Mouse (Mus musculus) forebrain, embryonic 10.5 days (tissue): ENCODE results near the gene St6galnac5. TPM values are rescaled to one million over a fixed set of nuclear protein-coding genes. Genes with fewer than 3 reads are reported as not detected.

Source experiments
- DNase-seq: peaks from one replicate; pipeline ENCODE4 v3.0.0-alpha.2; 2017; ENCODE audit warnings: low spot score; ENCODE audit errors: extremely low spot score
- H3K27ac ChIP-seq: fragments of 300-500 bp; sonication (generic); 2 replicates; pipeline ENCODE4 v1.5.1; 2016; ENCODE audit warnings: mild to moderate bottlenecking
- H3K27me3 ChIP-seq: fragments of 300-500 bp; sonication (generic); 2 replicates; pipeline ENCODE4 v1.6.1; 2016; ENCODE audit warnings: mild to moderate bottlenecking; ENCODE audit not compliant: poor library complexity, severe bottlenecking
- H3K36me3 ChIP-seq: fragments of 300-500 bp; sonication (generic); replicated peaks from 2 replicates; pipeline ENCODE4 v1.6.1; 2016; ENCODE audit warnings: mild to moderate bottlenecking, moderate library complexity
- H3K4me1 ChIP-seq: fragments of 300-500 bp; sonication (generic); 2 replicates; pipeline ENCODE4 v1.6.1; 2016
- H3K4me3 ChIP-seq: fragments of 300-500 bp; sonication (generic); 2 replicates; pipeline ENCODE4 v1.5.1; 2016; ENCODE audit warnings: mild to moderate bottlenecking, moderate library complexity
- H3K9me3 ChIP-seq: fragments of 300-500 bp; sonication (generic); 2 replicates; pipeline ENCODE4 v1.6.1; 2016; ENCODE audit warnings: mild to moderate bottlenecking, moderate library complexity
- WGBS: fragments of 180-500 bp; shearing (Covaris S2); methylation state at CpG from one replicate; pipeline ENCODE4 v1.1.7; 2016; 5-methylcytosine and 5-hydroxymethylcytosine counted together
- polyA plus RNA-seq: library from polyadenylated mRNA; unstranded; fragments of >200 nt; fragmentation: Nextera tagmentation; extraction: Ambion mirVana; gene quantifications from 2 replicates; pipeline ENCODE4 v1.2.1, GENCODE M21; 2016

Gene St6galnac5
- polyA plus RNA-seq, 1 experiment from 2014 or later: 1.1 TPM

GRCm38 (mm10) chr3:152867654-152868525, 114.2 kb downstream of the St6galnac5 start:
- 87% methylated on average over 12 of the region's 12 CpGs for WGBS
- no peak overlapping the region for H3K27ac ChIP-seq
- H3K9me3 ChIP-seq: no peaks in the 10 kb centered on the region
- no peak overlapping the region for H3K4me3 ChIP-seq
- no peak for DNase-seq
- H3K4me1 ChIP-seq: peaks cover 5% of the 10 kb centered on the region; the same call in 1 of the 2 replicates
- no peaks in the 10 kb centered on the region for H3K27me3 ChIP-seq
- no peaks in the 10 kb centered on the region for H3K36me3 ChIP-seq

- no peaks in the 10 kb centered on the region; the same call in 1 of the 2 replicates for H3K4me1 ChIP-seq
- no peaks in the 10 kb centered on the region for H3K36me3 ChIP-seq
- no peaks in the 10 kb centered on the region for H3K9me3 ChIP-seq
- no peaks in the 10 kb centered on the region for H3K27me3 ChIP-seq
- no peak overlapping the region for H3K4me3 ChIP-seq
- 90% methylated on average over 22 of the region's 22 CpGs for WGBS
- H3K27ac ChIP-seq: no peak overlapping the region
- no peak for DNase-seq
Observed at GRCm38 (mm10) chr3:152866035-152866965, 115.7 kb downstream of the St6galnac5 start.

- no peaks in the 10 kb centered on the region for H3K36me3 ChIP-seq
- no peaks in the 10 kb centered on the region; the same call in 1 of the 2 replicates for H3K4me1 ChIP-seq
- H3K27me3 ChIP-seq: no peaks in the 10 kb centered on the region
- H3K9me3 ChIP-seq: no peaks in the 10 kb centered on the region
- no peak for DNase-seq
- no peak overlapping the region for H3K4me3 ChIP-seq
- no peak overlapping the region for H3K27ac ChIP-seq
- WGBS: 54% methylated on average over 1 of the region's 1 CpGs
Observed at GRCm38 (mm10) chr3:152861978-152862377, 120.1 kb downstream of the St6galnac5 start.

- 91% methylated on average over 4 of the region's 4 CpGs for WGBS
- Histone ChIP-seq H3K36me3 (no peaks in the 10 kb centered on the region), H3K4me1 (no peaks in the 10 kb centered on the region; the same call in 1 of the 2 replicates), H3K27me3 (no peaks in the 10 kb centered on the region), H3K9me3 (no peaks in the 10 kb centered on the region), H3K27ac (no peak overlapping the region), H3K4me3 (no peak overlapping the region)
- DNase-seq: no peak
Observed at GRCm38 (mm10) chr3:152861450-152861849, 120.6 kb downstream of the St6galnac5 start.

GRCm38 (mm10) chr3:152856095-152856494, 126.0 kb downstream of the St6galnac5 start:
- DNase-seq: no peak
- H3K4me3 ChIP-seq: no peak overlapping the region
- WGBS: 79% methylated on average over 10 of the region's 10 CpGs

GRCm38 (mm10) chr3:152855006-152855614, 126.9 kb downstream of the St6galnac5 start:
- peaks cover 11% of the 10 kb centered on the region for H3K4me1 ChIP-seq
- no peaks in the 10 kb centered on the region for H3K9me3 ChIP-seq
- no peak overlapping the region for H3K27ac ChIP-seq
- no peaks in the 10 kb centered on the region for H3K36me3 ChIP-seq
- no peak overlapping the region for H3K4me3 ChIP-seq
- H3K27me3 ChIP-seq: no peaks in the 10 kb centered on the region
- 68% methylated on average over 12 of the region's 12 CpGs for WGBS
- no peak for DNase-seq

More at GRCm38 (mm10) chr3:152856095-152856494, 126.0 kb downstream of the St6galnac5 start:
- Histone ChIP-seq H3K27me3 (no peaks in the 10 kb centered on the region), H3K9me3 (no peaks in the 10 kb centered on the region), H3K4me1 (peaks cover 11% of the 10 kb centered on the region), H3K36me3 (no peaks in the 10 kb centered on the region), H3K27ac (no peak overlapping the region)

GRCm38 (mm10) chr3:152843925-152844324, 138.1 kb downstream of the St6galnac5 start:
- H3K27ac ChIP-seq: no peak overlapping the region
- DNase-seq: no peak
- H3K36me3 ChIP-seq: no peaks in the 10 kb centered on the region
- H3K9me3 ChIP-seq: no peaks in the 10 kb centered on the region
- no peak overlapping the region for H3K4me3 ChIP-seq
- H3K27me3 ChIP-seq: no peaks in the 10 kb centered on the region
- H3K4me1 ChIP-seq: peaks cover 4% of the 10 kb centered on the region; the same call in 1 of the 2 replicates

GRCm38 (mm10) chr3:152842648-152843047, 139.4 kb downstream of the St6galnac5 start:
- H3K36me3 ChIP-seq: no peaks in the 10 kb centered on the region
- WGBS: 86% methylated on average over 3 of the region's 3 CpGs
- H3K9me3 ChIP-seq: no peaks in the 10 kb centered on the region
- no peak overlapping the region for H3K4me3 ChIP-seq
- no peak for DNase-seq
- no peaks in the 10 kb centered on the region for H3K27me3 ChIP-seq
- H3K4me1 ChIP-seq: peaks cover 4% of the 10 kb centered on the region; the same call in 1 of the 2 replicates
- no peak overlapping the region for H3K27ac ChIP-seq

GRCm38 (mm10) chr3:152841264-152841663, 140.8 kb downstream of the St6galnac5 start:
- H3K36me3 ChIP-seq: no peaks in the 10 kb centered on the region
- no peak overlapping the region for H3K27ac ChIP-seq
- H3K9me3 ChIP-seq: no peaks in the 10 kb centered on the region
- peaks cover 4% of the 10 kb centered on the region; the same call in 1 of the 2 replicates for H3K4me1 ChIP-seq
- WGBS: 93% methylated on average over 6 of the region's 6 CpGs
- DNase-seq: no peak
- no peak overlapping the region for H3K4me3 ChIP-seq
- H3K27me3 ChIP-seq: no peaks in the 10 kb centered on the region

- WGBS: 95% methylated on average over 1 of the region's 1 CpGs
- Histone ChIP-seq H3K27me3 (no peaks in the 10 kb centered on the region), H3K9me3 (0 out of 2 replicates have a peak, but pooled peaks cover 3% of the 10 kb centered on the region), H3K4me3 (no peak overlapping the region), H3K36me3 (no peaks in the 10 kb centered on the region), H3K4me1 (peaks cover 4% of the 10 kb centered on the region; the same call in 1 of the 2 replicates), H3K27ac (no peak overlapping the region)
- DNase-seq: no peak
Observed at GRCm38 (mm10) chr3:152837938-152838337, 144.1 kb downstream of the St6galnac5 start.

- Histone ChIP-seq H3K4me3 (no peak overlapping the region), H3K27me3 (no peaks in the 10 kb centered on the region), H3K36me3 (no peaks in the 10 kb centered on the region), H3K27ac (no peak overlapping the region), H3K9me3 (0 out of 2 replicates have a peak, but pooled peaks cover 3% of the 10 kb centered on the region), H3K4me1 (peaks cover 4% of the 10 kb centered on the region; the same call in 1 of the 2 replicates)
- DNase-seq: no peak
- 76% methylated on average over 2 of the region's 2 CpGs for WGBS
Observed at GRCm38 (mm10) chr3:152837407-152837806, 144.6 kb downstream of the St6galnac5 start.

- Histone ChIP-seq H3K9me3 (0 out of 2 replicates have a peak, but pooled peaks cover 3% of the 10 kb centered on the region), H3K27me3 (no peaks in the 10 kb centered on the region), H3K27ac (no peak overlapping the region), H3K4me1 (peaks cover 7% of the 10 kb centered on the region), H3K36me3 (no peaks in the 10 kb centered on the region), H3K4me3 (no peak overlapping the region)
- WGBS: 92% methylated on average over 4 of the region's 4 CpGs
- no peak for DNase-seq
Observed at GRCm38 (mm10) chr3:152832436-152832835, 149.6 kb downstream of the St6galnac5 start.
